Mouse (Mus musculus): ENCODE data around the gene Fbxo3. TPM values are rescaled to one million over a fixed set of nuclear protein-coding genes. Genes with fewer than 3 reads are reported as not detected.

Fbxo3 gene
- total and polyA plus RNA-seq, 2 experiments: 32.5 to 95.9 TPM

Other genes with a start within 250 kb of the Fbxo3 start
- 170 and 201 TPM in 2 replicates for gene Caprin1, start 230.1 kb upstream of the Fbxo3 start, total RNA-seq (2014; rRNA removed)
- 90.7 and 97.3 TPM in 2 replicates for gene Caprin1, start 230.1 kb upstream of the Fbxo3 start, polyA plus RNA-seq (2012; rRNA removed)
- 4.5 and 5.1 TPM in 2 replicates for gene Lmo2, start 69.7 kb upstream of the Fbxo3 start, total RNA-seq (2014; rRNA removed)
- 2.4 and 3.8 TPM in 2 replicates for gene Lmo2, start 69.7 kb upstream of the Fbxo3 start, polyA plus RNA-seq (2012; rRNA removed)
- gene 4931422A03Rik, start 640 bp downstream of the Fbxo3 start, total RNA-seq (2014; rRNA removed): not detected in 2 replicates
- gene 4931422A03Rik, start 640 bp downstream of the Fbxo3 start, polyA plus RNA-seq (2012; rRNA removed): not detected in 2 replicates
- 0.40 and 0.65 TPM in 2 replicates for gene Gm10912, start 38.1 kb downstream of the Fbxo3 start, total RNA-seq (2014; rRNA removed)
- gene Gm10912, start 38.1 kb downstream of the Fbxo3 start, polyA plus RNA-seq (2012; rRNA removed): 0.11 TPM in 1 of 2 replicates, not detected in the other
- gene Gm10799, start 40.8 kb downstream of the Fbxo3 start, total RNA-seq (2014; rRNA removed): not detected in 2 replicates
- not detected in 2 replicates for gene Gm10799, start 40.8 kb downstream of the Fbxo3 start, polyA plus RNA-seq (2012; rRNA removed)
- 9.5 and 20.7 TPM in 2 replicates for gene Cd59b, start 42.1 kb downstream of the Fbxo3 start, total RNA-seq (2014; rRNA removed)
- gene Cd59b, start 42.1 kb downstream of the Fbxo3 start, polyA plus RNA-seq (2012; rRNA removed): 17.7 and 28.1 TPM in 2 replicates
- 62.5 and 69.5 TPM in 2 replicates for gene Cd59a, start 68.1 kb downstream of the Fbxo3 start, total RNA-seq (2014; rRNA removed)
- gene Cd59a, start 68.1 kb downstream of the Fbxo3 start, polyA plus RNA-seq (2012; rRNA removed): 28.6 and 39.5 TPM in 2 replicates
- 0.18 TPM in 1 of 2 replicates, not detected in the other for gene A930018P22Rik, start 95.0 kb downstream of the Fbxo3 start, total RNA-seq (2014; rRNA removed)
- gene A930018P22Rik, start 95.0 kb downstream of the Fbxo3 start, polyA plus RNA-seq (2012; rRNA removed): 0.26 and 0.35 TPM in 2 replicates

All from liver, adult 2 months (tissue).